Mouse (Mus musculus) monocyte, adult 5-6 weeks (primary cell): ENCODE measurements around the gene 1700102P08Rik. TPM values are rescaled to one million over a fixed set of nuclear protein-coding genes. Genes with fewer than 3 reads are reported as not detected.

Experiments
- ATAC-seq: fragments of 153-309, 156-312 bp; replicated peaks from 2 replicates; pipeline ENCODE4 v1.8.0; 2017; ENCODE audit warnings: mild to moderate bottlenecking; ENCODE audit not compliant: low TSS enrichment, insufficient number of reproducible peaks, severe bottlenecking, poor library complexity, low FRiP score
- total RNA-seq: library from RNA; stranded (forward); fragments of 200-1000, 200-491, 200-594 nt; gene quantifications from 3 replicates; pipeline ENCODE4 v1.2.3, GENCODE M21; 2017

The 1700102P08Rik gene
- total RNA-seq, 1 experiment from 2014 or later, result 3.5 TPM

- no peak for ATAC-seq
Observed at GRCm38 (mm10) chr9:108403081-108403480, 10.5 kb downstream of the 1700102P08Rik start.

GRCm38 (mm10) chr9:108404451-108404850 lies 11.8 kb downstream of the 1700102P08Rik start:
- no peak for ATAC-seq

- no peak for ATAC-seq
Observed at GRCm38 (mm10) chr9:108409535-108409934, 16.9 kb downstream of the 1700102P08Rik start.

GRCm38 (mm10) chr9:108411381-108411942 lies 18.9 kb downstream of the 1700102P08Rik start:
- ATAC-seq, result no peak

- no peak for ATAC-seq
Observed at GRCm38 (mm10) chr9:108412221-108412620, 19.6 kb downstream of the 1700102P08Rik start.

GRCm38 (mm10) chr9:108428384-108428783 lies 35.8 kb downstream of the 1700102P08Rik start, which contains the start of gene Ccdc36:
TSS of gene Ccdc36 (minus strand) at chr9:108428484.
- ATAC-seq, result no peak

- ATAC-seq, result no peak
Observed at GRCm38 (mm10) chr9:108431431-108432067, 38.9 kb downstream of the 1700102P08Rik start.

- ATAC-seq, result no peak
Observed at GRCm38 (mm10) chr9:108436182-108436581, 43.6 kb downstream of the 1700102P08Rik start, which contains the start of gene BC048562. TSS of gene BC048562 (plus strand) at chr9:108436482.

- ATAC-seq, result no peak
Observed at GRCm38 (mm10) chr9:108439176-108439575, 46.6 kb downstream of the 1700102P08Rik start.

GRCm38 (mm10) chr9:108440485-108440884 lies 47.9 kb downstream of the 1700102P08Rik start:
- ATAC-seq, result no peak

- no peak for ATAC-seq
Observed at GRCm38 (mm10) chr9:108441236-108441919, 48.8 kb downstream of the 1700102P08Rik start.

- no peak for ATAC-seq
Observed at GRCm38 (mm10) chr9:108445125-108445524, 52.5 kb downstream of the 1700102P08Rik start.

- ATAC-seq, result no peak
Observed at GRCm38 (mm10) chr9:108449860-108450259, 57.3 kb downstream of the 1700102P08Rik start.

GRCm38 (mm10) chr9:108450292-108451169 lies 57.9 kb downstream of the 1700102P08Rik start:
- no peak for ATAC-seq

GRCm38 (mm10) chr9:108451170-108451493 lies 58.5 kb downstream of the 1700102P08Rik start:
- no peak for ATAC-seq

- no peak for ATAC-seq
Observed at GRCm38 (mm10) chr9:108451519-108452160, 59.0 kb downstream of the 1700102P08Rik start.

- peak; percentile 76 for ATAC-seq
Observed at GRCm38 (mm10) chr9:108452291-108452906, 59.8 kb downstream of the 1700102P08Rik start.

- ATAC-seq, result no peak
Observed at GRCm38 (mm10) chr9:108452911-108453310, 60.3 kb downstream of the 1700102P08Rik start.
